Mouse (Mus musculus): ENCODE measurements around the gene Thrap3. TPM values are rescaled to one million over a fixed set of nuclear protein-coding genes. Genes with fewer than 3 reads are reported as not detected.

Thrap3 gene
- total RNA-seq (2017) = 431 to 662 TPM (median 493 TPM) in 3 replicates

DNA sequence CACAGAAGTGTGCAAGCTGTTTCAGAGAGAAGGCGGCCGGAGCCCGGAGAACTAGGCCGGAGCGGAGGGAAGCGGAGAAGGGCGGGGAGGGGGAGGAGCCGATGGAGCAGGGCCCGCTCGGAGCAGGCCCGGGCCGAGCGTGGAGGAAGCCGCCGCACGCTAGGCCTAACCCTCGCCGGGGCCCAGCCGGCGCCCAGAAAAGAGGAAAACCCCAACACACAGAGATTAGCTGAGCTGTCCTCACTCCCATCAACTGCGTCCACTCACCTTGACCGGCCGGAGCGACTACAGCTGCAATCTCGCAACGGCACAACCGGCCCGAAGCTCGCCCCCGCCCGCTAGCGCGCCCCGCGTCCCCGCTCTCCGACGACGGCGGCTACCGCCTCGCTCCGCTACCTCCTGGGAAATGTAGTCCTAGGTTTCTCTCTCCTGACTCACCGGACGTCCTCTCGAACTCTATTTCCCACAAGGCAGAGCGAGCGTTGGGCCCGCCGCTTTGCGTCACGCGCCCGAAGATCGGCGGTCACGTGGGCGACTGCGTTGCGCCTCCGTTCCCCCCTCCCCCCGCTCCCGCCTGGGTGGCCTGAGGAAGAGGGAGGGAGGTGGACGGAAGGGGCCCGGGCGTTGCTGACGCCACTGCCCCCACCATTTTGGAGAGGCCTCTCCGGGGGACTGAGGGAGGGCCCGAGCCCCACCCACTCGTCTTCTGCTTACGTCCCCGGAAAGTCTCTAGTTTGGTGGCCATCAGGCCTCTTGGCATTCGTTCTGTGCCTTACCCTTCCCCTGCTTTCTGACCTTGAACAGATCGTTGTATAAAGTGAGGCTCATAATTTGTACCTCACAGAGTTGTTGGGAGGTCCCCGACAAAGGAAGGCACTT, at the start of gene Thrap3:
TSS of gene Thrap3 (minus strand) at position 458 of the 879 bp plus-strand sequence.
- peak; percentile 89 for ATAC-seq (replicated peaks; ENCODE audit: insufficient number of reproducible peaks, low FRiP score, low TSS enrichment, poor library complexity, severe bottlenecking)

DNA sequence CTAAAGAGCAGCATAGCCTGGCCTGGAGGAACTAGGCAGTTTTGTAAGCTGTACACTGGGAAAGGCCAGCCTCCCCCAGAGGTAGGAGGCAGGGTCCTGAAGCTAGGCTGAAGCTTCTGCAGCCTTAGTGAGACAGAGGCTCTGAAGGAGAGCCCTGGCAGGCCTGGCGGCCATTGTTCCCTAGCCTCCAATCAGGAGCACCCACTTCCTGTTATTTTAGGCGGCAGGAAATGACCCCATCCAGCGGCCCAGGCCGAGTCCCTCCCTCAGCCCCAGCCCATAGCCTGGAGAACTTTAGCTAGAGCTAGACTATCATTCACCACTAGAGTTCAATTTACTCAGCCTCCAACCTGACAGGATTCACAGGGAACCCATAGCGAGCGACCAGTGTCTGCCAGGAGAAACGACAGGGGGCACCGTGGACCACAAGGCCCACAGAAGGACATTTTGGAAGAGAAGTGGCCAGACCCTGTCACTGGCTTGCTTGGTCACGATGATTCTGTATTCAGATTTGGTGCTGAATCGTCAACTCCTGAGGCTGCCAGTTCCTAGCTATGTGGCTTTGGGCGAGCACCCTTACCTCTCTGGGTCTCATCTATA, 49.2 kb upstream of the Thrap3 start:
- ATAC-seq (replicated peaks; ENCODE audit: insufficient number of reproducible peaks, low FRiP score, low TSS enrichment, poor library complexity, severe bottlenecking) = peak; percentile 22; the same call in 1 of the 2 replicates

DNA sequence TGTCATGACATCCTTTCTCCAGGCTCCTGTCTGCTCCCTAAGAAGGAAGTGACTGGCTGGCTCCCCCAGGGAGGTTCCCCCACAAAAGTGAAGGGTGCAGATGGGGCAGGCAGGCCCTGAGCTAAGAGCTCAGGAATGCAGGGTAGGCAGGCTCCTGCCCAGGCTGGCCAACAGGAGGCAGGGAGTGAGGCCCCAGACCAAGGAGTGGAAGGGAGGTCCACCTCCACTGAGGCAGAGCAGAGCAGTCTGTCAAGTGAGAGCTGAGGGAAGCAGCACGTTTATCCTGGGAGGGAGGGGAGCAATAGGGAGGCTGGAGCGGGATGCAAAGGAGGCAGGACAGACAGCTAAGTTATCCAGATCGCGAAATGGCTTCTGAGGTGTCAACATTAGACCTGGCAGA, 48.1 kb upstream of the Thrap3 start:
- ATAC-seq (replicated peaks; ENCODE audit: insufficient number of reproducible peaks, low FRiP score, low TSS enrichment, poor library complexity, severe bottlenecking) = no peak

DNA sequence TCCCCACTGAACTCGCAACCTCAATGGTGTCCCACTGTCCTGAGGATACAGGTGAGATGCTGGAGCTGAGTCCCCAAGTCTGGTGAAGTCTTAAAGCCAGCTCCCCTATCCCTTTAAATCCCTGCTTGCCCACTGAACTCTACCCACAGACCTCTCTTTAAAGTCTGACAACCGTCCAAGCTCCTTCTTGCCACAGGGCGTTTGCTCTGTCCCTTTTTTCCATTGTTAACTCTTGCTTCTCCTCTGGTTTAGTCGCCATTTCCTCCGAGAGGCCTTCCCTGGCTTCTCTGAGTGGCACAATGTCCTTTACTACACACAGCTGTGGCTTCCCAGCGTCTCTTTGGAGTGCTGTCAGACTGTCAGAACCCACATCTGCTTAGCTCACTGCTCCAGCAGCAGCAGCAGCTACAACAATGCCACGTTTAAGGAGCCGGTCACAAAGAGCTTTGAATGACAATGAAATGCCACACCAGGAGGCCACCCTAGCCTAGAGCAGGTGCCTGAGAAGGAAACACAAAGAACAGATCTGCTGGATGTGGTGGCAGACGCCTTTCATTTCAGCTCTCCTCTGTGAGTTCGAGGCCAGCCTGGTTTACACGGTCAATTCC, 45.8 kb upstream of the Thrap3 start:
- ATAC-seq (replicated peaks; ENCODE audit: insufficient number of reproducible peaks, low FRiP score, low TSS enrichment, poor library complexity, severe bottlenecking) = no peak

DNA sequence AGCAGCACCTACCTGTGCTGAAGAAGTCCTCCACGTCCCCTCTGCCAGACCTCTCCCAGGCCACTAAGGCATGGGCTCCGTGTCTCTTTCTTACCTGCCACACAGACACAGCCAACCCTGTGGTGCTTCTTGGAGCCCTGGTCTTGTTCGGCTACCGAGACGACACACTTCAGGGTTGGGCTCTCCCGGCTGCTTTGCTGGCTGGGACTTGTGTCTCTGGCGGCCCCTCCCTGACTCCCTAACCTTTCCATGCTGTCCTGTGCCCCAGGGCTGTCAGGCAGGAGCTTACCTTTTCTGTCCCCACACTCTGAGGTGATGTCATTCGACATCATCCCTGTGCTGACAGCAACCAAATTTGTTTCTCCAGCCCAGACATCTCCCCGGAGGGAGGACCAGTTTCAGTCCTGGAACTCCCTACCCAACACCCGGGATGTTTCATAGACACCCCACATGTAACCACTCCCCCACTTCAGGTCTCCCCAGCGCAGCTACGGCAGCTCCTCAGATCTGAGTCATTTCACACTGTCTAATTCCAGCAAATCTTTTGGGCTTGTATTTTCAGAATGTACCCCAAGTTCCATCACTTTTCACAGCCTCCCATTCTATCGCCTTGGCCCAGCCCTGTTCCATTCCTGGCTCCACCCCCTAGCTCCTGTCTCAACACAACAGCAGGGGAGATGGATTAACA, 43.8 kb upstream of the Thrap3 start:
- ATAC-seq (replicated peaks; ENCODE audit: insufficient number of reproducible peaks, low FRiP score, low TSS enrichment, poor library complexity, severe bottlenecking) = no peak

DNA sequence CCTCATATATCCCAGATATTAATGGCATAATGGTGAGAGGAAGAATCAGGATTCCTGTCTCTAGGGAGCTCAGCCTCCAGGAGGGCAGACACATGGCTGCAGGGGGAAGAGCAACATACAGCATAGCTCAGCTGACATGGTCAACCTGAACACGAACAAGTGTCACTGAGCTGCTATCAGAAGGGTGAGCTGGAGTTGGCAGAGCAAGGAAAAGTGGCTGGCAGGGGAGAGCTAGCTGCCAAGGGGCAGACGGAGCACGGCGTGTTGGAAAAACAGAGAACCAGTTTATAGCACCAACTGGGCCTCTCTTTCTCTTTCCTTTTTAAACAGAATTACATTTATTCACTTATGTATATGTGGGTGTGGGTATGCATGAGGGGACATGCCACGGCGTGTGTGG, 40.0 kb upstream of the Thrap3 start:
- no peak for ATAC-seq (replicated peaks; ENCODE audit: insufficient number of reproducible peaks, low FRiP score, low TSS enrichment, poor library complexity, severe bottlenecking)

DNA sequence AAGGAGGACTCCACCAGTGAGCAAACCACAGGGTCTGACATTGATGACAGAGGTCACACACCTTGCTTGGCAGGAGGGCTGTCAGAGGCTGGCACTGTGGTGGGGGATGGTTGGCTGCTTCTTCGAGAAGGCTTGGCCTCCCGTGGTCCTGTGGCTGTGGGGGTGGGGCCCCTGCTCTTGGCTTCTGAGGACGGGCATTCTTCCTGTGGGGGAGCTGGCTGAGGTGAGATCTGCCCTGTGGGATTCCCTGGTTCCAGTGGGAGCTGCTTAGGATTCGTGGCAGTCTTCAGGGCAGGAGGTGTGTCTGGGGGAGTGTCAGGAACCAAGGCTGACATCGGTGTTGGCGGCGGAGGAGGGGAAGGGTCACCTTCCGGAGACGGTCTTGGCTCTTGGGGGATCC, 39.4 kb upstream of the Thrap3 start:
- no peak for ATAC-seq (replicated peaks; ENCODE audit: insufficient number of reproducible peaks, low FRiP score, low TSS enrichment, poor library complexity, severe bottlenecking)

DNA sequence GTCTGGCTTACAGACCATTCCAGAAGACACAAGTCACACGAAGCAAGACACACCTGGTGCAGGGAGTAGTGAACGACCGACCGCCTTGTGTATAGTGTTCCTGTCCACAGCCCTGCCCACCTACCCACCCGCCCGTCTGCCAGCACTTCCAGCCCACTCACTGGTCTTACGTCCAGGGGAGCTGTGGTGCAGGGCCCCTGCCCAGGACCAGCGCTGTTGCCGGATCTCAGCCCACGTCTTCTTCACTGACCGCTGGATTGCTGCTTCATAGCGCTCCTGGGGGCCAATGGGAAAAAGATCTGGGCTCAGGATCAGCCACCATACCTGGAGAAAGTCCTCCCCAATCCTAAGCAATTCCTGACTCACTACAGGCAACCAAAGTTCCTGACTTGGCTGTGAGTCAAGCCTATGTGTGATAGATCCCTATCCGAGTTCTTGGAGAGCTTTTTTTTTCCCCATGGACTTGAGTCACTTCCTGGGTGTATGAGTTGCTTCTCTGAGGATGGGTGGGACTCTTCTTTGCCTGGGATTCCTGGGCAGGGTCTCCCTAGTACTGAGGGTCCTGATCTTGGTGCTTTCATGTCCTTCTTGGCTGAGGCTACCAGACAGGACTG, 37.4 kb upstream of the Thrap3 start:
- ATAC-seq (replicated peaks; ENCODE audit: insufficient number of reproducible peaks, low FRiP score, low TSS enrichment, poor library complexity, severe bottlenecking) = no peak

DNA sequence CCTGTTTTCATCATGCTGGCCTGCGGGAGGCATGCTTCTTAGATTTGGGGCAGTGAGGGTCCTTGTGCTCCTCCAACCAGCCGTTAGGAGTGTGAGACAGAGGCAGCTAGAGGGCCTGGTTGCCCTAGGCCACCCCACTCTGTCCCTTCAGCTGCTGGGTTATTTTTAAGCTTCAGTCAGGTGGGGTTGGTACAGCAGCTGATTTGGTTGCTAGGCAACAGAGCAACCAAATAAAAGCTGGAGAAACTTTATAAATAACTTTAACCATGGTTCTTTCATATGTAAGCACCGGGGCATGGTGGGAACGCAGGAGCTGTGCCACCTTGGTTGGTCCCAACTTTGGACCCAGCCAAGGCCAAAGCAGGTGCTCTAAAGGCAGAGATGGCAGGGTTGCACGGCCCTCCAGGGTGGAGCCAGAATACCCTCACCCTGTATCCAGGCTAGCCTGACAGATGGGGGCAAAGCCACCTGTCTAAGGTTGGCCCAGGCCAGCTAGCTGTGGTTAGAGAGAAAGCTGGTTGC, 35.2 kb upstream of the Thrap3 start:
- no peak for ATAC-seq (replicated peaks; ENCODE audit: insufficient number of reproducible peaks, low FRiP score, low TSS enrichment, poor library complexity, severe bottlenecking)

DNA sequence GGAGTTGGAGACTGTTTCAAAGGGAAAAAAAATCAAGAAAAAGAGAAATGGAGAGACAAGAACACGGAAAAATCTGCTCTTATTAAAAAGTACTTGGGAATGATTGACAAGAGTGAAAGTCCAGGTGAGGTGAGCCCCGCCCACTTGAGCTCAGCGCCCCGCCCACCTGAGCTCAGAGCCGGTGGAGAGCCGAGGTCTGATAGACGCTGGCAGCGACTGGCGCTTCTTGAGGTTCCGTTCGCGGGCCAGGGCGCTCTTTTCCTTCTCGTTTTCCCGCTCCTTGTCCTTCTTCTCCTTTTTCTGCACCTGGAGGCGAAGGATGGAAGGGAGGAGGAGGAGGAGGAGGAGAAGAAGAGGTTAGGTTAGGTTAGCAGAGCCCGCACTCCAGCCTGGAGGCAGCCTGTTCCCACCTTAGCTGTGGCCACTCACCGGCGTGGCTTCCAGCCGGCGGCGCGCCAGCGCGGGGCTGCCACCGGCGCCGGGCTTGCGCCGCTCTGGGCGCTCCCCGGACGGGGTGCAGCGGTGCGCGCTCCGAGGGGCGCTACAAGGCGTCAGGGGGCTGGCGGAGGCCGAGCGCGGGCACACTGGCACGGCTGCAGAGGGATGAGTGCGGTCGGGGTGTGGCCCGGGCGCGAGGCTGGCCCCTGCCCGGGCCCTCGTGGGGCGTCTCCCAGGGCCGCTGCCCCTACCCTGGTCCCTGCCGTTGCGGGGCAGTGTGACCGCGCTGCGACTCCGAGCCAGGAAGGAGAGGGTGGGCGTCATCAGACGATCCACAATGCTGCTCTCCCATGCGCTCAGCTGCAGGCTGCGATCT, 34.1 kb upstream of the Thrap3 start:
- no peak for ATAC-seq (replicated peaks; ENCODE audit: insufficient number of reproducible peaks, low FRiP score, low TSS enrichment, poor library complexity, severe bottlenecking)

DNA sequence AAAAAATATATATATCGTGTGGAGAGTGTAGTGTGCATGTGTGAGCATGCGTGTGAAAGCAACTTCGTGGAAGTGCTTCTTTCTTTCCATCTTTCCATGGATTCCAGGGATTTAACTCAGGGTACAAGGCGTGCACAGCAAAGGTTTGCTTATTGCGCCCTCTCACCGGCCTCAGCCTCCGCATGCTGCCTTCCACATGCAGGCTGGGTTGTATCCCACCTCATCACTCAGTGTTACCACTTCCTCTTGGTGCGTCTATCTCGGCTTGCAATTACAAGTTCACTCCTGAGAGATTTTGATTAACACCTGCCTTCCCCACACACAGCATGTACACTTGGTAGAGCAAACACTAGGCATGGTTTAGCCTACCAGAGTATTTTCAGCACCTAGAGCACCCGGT, 32.6 kb upstream of the Thrap3 start:
- no peak for ATAC-seq (replicated peaks; ENCODE audit: insufficient number of reproducible peaks, low FRiP score, low TSS enrichment, poor library complexity, severe bottlenecking)

DNA sequence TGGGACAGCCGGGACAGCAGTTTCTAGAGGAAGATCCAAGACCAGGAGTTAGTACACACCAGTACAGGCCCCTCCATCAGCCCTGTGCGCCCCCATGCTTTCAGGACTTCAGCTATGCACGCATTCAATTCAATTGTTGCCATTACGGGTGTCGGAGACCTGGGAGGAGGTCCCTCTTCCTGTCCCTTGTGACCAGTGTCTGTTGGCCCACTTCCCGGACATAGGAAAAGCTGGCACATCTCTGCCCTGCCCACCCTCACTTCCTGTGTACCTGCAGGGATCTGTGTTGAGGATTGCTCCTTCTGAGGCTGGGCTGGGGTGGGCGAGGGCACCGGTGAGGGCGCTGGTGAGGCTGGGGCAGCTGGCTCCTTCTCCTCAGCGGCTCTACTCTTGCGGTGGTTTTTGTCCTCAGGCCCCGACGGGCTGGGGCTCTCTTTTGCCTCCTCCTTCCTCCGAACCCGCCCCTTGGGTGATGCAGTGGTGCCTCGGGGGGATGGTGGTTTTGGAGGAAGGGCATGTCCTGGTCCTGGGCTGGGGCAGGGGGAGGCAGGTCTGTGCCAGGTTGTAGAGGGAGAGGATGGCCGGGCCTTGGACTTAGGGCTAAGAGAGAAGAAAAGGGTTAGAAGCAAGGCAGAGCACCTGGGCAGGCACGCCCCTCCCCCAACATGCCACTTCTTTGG, 32.1 kb upstream of the Thrap3 start:
- no peak for ATAC-seq (replicated peaks; ENCODE audit: insufficient number of reproducible peaks, low FRiP score, low TSS enrichment, poor library complexity, severe bottlenecking)

DNA sequence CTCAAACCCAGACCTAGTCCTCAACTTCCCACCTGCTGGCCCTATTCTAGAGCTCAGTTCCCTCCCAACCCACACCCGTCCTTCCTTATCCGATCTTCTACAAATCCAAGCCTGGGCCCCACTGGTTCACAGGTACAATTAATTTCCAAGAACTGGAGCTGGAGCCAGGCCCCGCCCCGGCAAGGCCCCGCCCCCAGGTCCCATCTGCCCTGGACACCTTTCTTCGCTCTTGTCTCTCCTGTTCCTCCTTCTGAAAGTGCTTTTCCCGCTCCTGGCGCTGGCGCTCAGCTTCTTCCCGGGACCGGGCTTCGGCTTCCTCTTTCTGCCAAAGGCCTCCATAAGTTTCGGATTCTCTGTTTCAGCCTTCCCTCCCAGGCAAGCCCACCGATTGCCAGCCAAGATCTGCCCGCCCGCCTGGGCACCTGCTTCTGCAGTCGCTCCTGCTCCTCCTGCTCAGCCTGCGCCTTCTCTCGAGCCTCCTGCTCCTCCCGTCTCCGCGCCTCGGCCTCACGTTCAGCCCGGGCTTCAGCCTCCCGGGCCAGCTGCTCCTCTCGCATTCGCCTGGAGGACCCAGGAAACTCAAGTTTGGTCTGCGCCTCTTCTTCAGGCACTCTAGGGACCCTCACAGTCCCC, 31.2 kb upstream of the Thrap3 start:
- no peak for ATAC-seq (replicated peaks; ENCODE audit: insufficient number of reproducible peaks, low FRiP score, low TSS enrichment, poor library complexity, severe bottlenecking)

DNA sequence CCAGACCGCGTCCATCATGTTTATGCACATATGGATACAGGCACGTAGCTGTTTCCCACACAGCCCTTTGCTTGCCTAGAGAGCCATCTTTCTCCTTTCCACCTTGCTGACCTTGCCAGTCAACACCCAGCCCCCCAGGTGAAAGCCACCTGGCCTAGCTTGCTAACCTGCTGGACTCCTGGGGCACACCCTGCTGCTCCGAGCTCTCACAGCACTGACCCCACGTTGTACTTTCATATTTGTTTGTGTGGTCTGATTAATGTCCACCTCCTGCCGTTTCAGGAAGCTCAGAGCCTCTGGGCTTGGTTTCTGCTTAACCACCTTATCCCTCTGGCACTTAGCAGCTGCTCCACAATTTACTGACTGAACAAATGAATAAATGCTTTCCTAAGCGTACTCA, 27.3 kb upstream of the Thrap3 start:
- no peak for ATAC-seq (replicated peaks; ENCODE audit: insufficient number of reproducible peaks, low FRiP score, low TSS enrichment, poor library complexity, severe bottlenecking)

DNA sequence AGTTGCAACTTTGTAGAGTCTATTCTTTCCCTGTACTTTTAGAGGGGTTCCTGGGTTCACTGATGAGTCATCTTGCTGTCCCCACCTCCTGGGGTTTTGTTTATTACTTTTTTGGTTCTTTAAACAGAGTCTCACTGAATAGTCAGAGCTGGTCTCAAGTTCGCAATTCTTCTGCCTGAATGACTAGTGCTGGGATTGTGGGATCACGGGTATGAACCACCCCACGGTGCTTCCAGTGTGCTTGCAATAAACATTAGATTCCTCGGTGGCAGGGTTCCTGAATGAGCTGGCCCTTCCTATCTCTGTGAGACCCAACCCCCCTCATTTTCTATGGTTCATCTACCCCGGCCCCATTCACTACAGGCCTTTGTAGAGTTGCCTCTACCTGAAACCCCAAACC, 25.6 kb upstream of the Thrap3 start:
- no peak for ATAC-seq (replicated peaks; ENCODE audit: insufficient number of reproducible peaks, low FRiP score, low TSS enrichment, poor library complexity, severe bottlenecking)

DNA sequence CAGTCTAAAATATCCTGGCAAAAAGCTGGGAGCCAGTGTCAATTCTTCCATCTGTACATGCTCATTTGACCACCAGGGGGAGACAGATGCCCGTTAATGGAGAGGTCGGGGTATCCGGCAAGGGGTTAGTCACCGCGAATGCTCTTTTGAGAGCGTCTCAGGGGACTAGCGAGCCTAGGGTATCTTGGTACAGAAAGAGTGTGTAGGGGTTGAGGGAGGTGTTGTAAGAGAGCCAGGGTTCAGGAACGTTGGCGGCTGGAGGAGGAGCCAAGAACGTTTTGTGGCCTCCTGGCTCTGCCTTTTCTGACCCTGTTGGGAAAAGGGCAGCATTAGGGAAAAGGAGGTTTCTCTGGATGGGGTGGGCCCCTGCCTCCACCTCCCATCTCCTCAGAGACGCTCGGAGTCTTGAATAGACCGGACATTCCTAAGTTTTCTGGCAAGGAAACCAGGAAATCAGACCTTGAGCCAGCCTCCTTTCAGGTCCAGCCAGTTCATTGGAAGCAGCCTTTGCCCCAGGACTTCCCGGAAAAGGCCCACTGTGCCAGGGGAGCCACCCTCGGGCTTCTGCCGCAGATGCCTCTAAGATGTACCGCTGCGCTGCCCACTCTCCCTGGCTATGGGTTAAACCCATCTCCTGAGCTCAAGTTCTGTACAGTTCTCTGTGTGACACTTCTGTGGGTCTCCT, 24.7 kb upstream of the Thrap3 start:
- ATAC-seq (replicated peaks; ENCODE audit: insufficient number of reproducible peaks, low FRiP score, low TSS enrichment, poor library complexity, severe bottlenecking) = peak; percentile 81

Measured in monocyte, adult 5-6 weeks (primary cell).